Mouse (Mus musculus) megakaryocyte, embryonic 14.5 days (primary cell): ENCODE measurements around the gene Tnfrsf17.

Experiments used
- FLI1 ChIP-seq: IDR thresholded peaks from 2 replicates; pipeline ENCODE4 v1.6.1; 2012; ENCODE audit warnings: low read length, inconsistent platforms, mixed read lengths
- GATA1 ChIP-seq: IDR thresholded peaks from 3 replicates; pipeline ENCODE4 v1.6.1; 2012; ENCODE audit warnings: mixed read lengths, low read length, inconsistent platforms, borderline replicate concordance

DNA sequence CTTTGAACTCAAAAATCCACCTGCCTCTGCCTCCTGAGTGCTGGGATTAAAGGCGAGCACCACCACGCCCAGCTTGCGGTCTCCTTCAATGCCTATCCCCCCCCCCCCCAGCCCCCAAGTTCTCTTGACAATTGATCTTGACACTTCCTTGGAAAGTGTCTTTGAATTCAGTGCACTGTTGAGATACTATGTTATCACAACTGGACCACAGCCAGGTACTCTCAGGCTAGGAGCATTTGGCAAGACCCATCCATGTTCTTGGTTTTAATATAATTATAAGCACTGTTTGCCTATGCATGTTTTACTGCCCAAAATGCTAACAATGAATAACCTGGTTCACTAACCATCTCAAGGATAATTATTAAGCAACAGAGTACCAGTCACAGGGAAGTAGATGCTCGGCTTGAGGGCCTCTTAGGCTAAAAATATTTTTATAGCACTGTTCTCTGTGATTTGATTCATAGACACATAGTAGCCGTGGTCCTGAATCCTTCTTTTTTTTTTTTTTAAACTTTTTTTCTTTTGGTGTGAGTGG is 2.2 kb downstream of the Tnfrsf17 start:
- TF ChIP-seq GATA1 (no peak), FLI1 (no peak)
